Mouse (Mus musculus): ENCODE data around the gene Camkv. TPM values are rescaled to one million over a fixed set of nuclear protein-coding genes. Genes with fewer than 3 reads are reported as not detected.
A peak's percentile ranks its signal among the peaks of the same experiment; 100 is the strongest.

Camkv gene
- total RNA-seq, 2 experiments from 2014 or later: 353 to 360 TPM

- intact Hi-C loops (cut with DNase I): loop anchor here (5.0 kb wide), 2 partner anchors 92 to 107 kb away; partner anchors contain the start of gene Amigo3
- no peak for DNase-seq (ENCODE audit: low spot score in 2 of 2)
These were observed 24.4 kb downstream of the Camkv start for GRCm38 (mm10) chr9:107959896-107960295.

- intact Hi-C loops (cut with DNase I): loop anchor here (5.0 kb wide), 2 partner anchors 91 to 106 kb away; partner anchors contain the start of gene Amigo3
- no peak for DNase-seq (ENCODE audit: low spot score in 2 of 2)
These were observed 25.5 kb downstream of the Camkv start for GRCm38 (mm10) chr9:107960928-107961327.

- DNase-seq (ENCODE audit: low spot score in 2 of 2): peak; percentile 85 to 86
- intact Hi-C loops (cut with DNase I): loop anchor here (5.0 kb wide), 2 partner anchors 91 to 106 kb away; partner anchors contain the start of gene Amigo3
These were observed 25.9 kb downstream of the Camkv start for GRCm38 (mm10) chr9:107961351-107961762.

GRCm38 (mm10) chr9:107961881-107962280, 26.4 kb downstream of the Camkv start:
- peak; percentile 69 to 72 for DNase-seq (ENCODE audit: low spot score in 2 of 2)
- intact Hi-C loops (cut with DNase I): loop anchor here (1.0 to 5.0 kb wide), 3 partner anchors 58 to 105 kb away; partner anchors contain the start of gene Amigo3

GRCm38 (mm10) chr9:107962916-107963315, 27.4 kb downstream of the Camkv start:
- no peak for DNase-seq (ENCODE audit: low spot score in 2 of 2)
- intact Hi-C loops (cut with DNase I): loop anchor here (1.0 to 5.0 kb wide), 4 partner anchors 23 to 104 kb away; partner anchors contain the start of gene Amigo3

DNA sequence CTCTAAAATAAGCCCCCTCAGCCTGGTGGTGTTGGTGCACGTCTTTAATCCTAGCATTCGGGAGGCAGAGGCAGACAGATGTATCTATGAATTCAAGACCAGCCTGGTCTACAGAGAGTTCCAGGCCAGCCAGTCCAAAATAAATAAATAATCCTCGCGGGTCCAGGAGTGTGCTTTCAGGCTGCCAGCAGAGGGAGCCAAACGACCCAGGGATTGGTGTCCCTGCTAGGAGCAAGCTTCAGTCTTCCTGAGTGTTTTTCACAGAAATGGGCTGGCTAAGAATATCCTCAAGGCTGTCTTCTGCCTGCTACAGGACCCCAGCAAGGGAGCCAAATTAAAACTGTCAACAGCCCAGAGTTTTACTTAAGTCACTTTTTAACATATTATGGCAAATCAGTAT, 28.2 kb downstream of the Camkv start:
- intact Hi-C loops (cut with DNase I): loop anchor here (1.0 to 5.0 kb wide), 3 partner anchors 23 to 104 kb away; partner anchors contain the start of gene Amigo3
- DNase-seq (ENCODE audit: low spot score in 2 of 2): peak; percentile 57 to 69

- intact Hi-C loops (cut with DNase I): loop anchor here (5.0 kb wide), 2 partner anchors 88 to 103 kb away; partner anchors contain the start of gene Amigo3
- DNase-seq (ENCODE audit: low spot score in 2 of 2): no peak
These were observed 29.2 kb downstream of the Camkv start for GRCm38 (mm10) chr9:107964681-107965080.

DNA sequence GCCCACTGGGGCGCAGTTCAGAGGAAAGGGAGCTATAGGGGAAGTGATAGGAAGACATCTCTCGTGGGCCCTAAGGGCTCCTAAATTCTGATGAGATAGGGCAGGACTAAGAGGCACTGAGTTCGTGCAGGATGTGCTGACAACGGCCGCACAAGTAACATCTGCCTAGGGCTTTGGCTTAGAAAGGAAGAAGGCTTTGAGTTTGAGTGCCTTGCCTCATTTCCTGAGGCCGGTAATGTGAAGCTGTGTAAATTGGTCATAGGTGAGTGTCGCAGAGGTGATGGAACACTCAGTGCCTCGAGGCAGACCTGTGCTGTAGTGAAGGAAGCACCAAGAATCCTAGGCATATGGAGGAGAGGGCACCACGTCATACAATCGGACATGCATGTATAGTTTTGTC, 31.2 kb downstream of the Camkv start:
- intact Hi-C loops (cut with DNase I): no loop called here
- DNase-seq (ENCODE audit: low spot score in 2 of 2): no peak

GRCm38 (mm10) chr9:107967437-107967836, 32.0 kb downstream of the Camkv start:
- no peak for DNase-seq (ENCODE audit: low spot score in 2 of 2)
- intact Hi-C loops (cut with DNase I): no loop called here

- intact Hi-C loops (cut with DNase I): no loop called here
- no peak for DNase-seq (ENCODE audit: low spot score in 2 of 2)
These were observed 33.1 kb downstream of the Camkv start for GRCm38 (mm10) chr9:107968531-107968930.

DNA sequence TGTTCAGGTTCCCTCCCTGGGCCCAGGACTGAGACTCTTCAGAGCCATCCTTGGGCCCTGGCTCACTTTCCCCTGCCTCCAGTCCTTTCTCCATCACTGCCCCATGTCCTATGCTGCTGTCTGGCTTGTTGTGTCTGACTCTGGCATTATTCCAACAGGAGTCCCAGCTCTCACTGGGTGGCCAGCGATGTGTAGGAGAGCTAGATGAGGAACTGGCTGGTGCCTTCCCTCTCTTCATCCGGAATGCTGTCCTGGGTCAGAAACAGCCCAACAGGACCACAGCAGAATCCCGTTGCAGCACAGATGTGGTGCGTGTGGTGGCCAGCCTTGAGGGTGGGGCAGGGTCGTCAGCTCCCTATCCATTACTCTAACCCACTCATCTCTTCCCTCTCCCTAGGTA, 34.8 kb downstream of the Camkv start:
- intact Hi-C loops (cut with DNase I): no loop called here
- DNase-seq (ENCODE audit: low spot score in 2 of 2): no peak

GRCm38 (mm10) chr9:107971690-107972541, 36.4 kb downstream of the Camkv start:
- intact Hi-C loops (cut with DNase I): no loop called here

DNA sequence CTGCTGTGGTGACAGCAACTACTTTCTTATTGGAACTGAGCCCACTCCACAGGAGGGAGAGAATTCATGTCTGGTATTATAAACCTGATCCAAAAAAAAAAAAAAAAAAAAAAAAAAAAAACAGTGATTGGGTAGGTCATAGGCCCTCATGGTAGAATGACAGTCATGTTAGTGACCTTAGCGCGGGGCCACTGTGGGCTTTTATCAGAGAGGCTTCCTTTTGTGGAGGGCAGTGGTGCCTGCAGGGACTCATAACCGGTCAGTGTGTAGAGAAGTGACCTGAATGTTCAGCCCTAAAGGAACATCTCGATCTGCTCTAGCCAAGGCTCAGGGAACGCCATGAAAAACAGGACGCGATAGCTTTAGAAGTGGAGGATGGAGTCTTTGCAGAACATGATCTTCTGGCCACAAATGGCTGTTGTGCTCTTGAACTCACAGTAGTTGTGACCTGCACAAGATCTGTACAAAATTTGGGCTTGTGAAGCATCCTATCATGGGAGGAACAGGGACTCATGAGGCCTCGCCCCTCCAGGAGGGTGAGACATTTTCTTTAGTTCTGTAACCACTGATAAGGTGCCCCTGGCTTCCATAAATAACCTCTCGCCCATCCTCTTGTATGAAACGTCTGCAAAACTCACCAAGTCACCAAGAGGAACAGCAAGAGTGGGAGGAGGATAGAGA, 39.2 kb downstream of the Camkv start:
- intact Hi-C loops (cut with DNase I): no loop called here
- no peak for DNase-seq (ENCODE audit: low spot score in 2 of 2)

More at GRCm38 (mm10) chr9:107971690-107972541, 36.4 kb downstream of the Camkv start:
- no peak for DNase-seq (ENCODE audit: low spot score in 2 of 2)

- no peak for DNase-seq (ENCODE audit: low spot score in 2 of 2)
- intact Hi-C loops (cut with DNase I): no loop called here
These were observed 40.2 kb downstream of the Camkv start, which contains the start of gene Uba7 for GRCm38 (mm10) chr9:107975399-107976386. TSS of gene Uba7 (plus strand) at chr9:107975505.

DNA sequence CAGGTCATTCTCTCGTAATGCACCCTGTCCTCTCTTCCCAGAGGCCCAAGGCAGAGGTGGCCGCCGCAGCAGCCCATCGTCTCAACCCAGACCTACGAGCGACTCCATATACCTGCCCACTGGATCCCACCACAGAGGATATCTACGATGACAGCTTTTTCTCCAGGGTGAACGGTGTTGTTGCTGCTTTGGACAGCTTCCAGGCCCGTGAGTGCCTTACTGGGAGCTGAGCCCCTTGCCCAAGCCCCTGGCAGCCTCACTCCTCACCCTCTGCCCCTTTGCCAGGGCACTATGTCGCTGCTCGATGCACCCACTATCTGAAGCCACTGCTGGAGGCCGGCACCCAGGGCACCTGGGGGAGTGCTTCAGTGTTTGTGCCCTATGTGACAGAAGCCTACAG, 43.3 kb downstream of the Camkv start:
- intact Hi-C loops (cut with DNase I): no loop called here
- no peak for DNase-seq (ENCODE audit: low spot score in 2 of 2)

- intact Hi-C loops (cut with DNase I): no loop called here
- peak; percentile 47 to 53 for DNase-seq (ENCODE audit: low spot score in 2 of 2)
These were observed 46.5 kb downstream of the Camkv start for GRCm38 (mm10) chr9:107981684-107982605.

GRCm38 (mm10) chr9:107982681-107983346, 47.3 kb downstream of the Camkv start, which contains the start of gene Gm20661:
TSS of gene Gm20661 (plus strand) at chr9:107983058.
- intact Hi-C loops (cut with DNase I): no loop called here
- DNase-seq (ENCODE audit: low spot score in 2 of 2): peak in 1 of 2 experiments; percentile 35

Data from left cerebral cortex, postnatal 36 days (tissue).